Mouse (Mus musculus): ENCODE data around the gene Ciz1. TPM values are rescaled to one million over a fixed set of nuclear protein-coding genes. Genes with fewer than 3 reads are reported as not detected.
A peak's percentile ranks its signal among the peaks of the same experiment; 100 is the strongest.

Gene Ciz1
- polyA plus RNA-seq, 1 experiment from 2014 or later, result 51.1 TPM

DNA sequence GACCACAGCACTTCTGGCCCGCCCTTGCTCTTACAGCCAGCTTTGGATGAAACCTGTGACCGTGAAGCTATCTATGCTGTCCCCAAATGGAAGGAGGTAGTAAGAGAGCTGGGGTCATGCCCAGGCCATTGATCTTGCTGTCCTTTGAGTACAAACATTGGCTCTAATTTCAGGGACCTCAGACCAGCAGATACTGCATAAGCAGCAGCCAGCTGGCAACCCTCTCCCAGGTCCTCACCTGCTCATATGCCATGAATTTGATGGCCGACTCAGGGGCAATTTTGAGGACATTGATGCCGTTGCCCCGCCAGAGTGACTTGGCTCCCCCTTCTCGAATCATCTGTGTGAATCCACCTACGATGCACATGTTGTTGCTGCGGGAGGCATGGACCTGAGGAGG is 65.4 kb downstream of the Ciz1 start:
- Histone ChIP-seq H3K9me3 (no peaks in the 10 kb centered on the region), H3K4me1 (replicated peaks) (peaks cover 8% of the 10 kb centered on the region), H3K4me2 (no peak overlapping the region), H3K27me3 (no peaks in the 10 kb centered on the region), H3K36me3 (peaks cover 82% of the 10 kb centered on the region), H3K4me3 (no peak overlapping the region), H3K27ac (replicated peaks) (no peak overlapping the region), H3K9ac (no peak overlapping the region)
- ATAC-seq (ENCODE audit: low read depth), result no peak
- 93% methylated on average over 8 of the region's 8 CpGs for WGBS

DNA sequence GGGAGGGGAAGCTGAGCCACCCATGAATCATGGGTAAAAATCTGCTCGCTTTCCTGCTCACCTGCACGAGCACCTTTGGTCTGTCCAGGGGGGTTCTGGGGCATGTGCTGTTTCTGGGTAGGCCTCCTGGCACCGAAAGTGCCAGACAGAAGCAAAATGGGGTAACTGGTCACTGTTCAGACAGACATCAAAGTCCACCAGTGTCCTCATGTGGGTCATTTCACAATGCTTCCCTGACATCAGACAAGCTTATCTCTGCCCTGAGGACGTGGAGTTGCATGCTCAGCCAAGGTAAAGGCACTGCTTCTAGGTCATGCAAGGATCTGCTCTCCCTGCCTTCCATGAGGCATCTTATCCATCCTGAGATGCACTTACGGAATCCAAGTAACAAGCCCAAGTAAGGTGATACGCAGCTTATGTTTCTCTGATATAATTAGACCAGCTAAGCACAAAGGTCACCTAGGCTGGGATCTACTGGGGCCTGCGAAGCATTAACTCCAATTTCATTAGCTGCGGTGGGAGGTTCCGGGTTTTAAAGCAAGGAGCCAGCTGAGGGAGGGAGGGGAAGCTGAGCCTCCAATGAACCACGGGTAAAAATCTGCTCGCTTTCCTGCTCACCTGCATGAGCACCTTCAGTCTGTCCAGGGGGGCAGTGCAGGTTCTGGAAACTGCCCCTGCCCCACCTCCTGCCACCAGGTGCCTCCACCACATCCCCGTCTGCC is 66.5 kb downstream of the Ciz1 start:
- Histone ChIP-seq H3K9ac (no peak overlapping the region), H3K36me3 (peaks cover 81% of the 10 kb centered on the region), H3K4me1 (replicated peaks) (peaks cover 19% of the 10 kb centered on the region), H3K4me3 (no peak overlapping the region), H3K9me3 (no peaks in the 10 kb centered on the region), H3K27ac (replicated peaks) (no peak overlapping the region), H3K27me3 (no peaks in the 10 kb centered on the region), H3K4me2 (no peak overlapping the region)
- WGBS, result 92% methylated on average over 12 of the region's 12 CpGs
- no peak for ATAC-seq (ENCODE audit: low read depth)

DNA sequence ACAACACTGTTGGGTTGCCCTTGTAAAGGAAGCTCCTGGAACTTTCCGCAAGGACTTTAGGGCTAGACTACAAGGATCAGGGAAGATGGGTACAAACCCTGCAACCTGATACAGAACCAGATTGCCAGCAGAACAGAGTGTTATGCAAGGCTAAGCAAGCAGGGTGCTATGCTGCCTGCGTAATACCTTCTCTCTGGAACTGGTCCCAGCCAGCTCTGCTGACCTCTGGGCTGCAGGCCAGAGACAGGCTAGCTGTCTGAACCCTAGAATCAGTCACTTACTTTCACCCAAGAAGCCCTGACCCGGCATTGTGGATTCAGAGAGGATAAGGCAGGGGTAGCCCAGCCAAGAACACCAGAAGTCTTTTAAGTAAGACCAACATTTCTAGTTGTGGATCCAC is 67.2 kb downstream of the Ciz1 start:
- Histone ChIP-seq H3K4me2 (no peak overlapping the region), H3K4me3 (no peak overlapping the region), H3K27me3 (no peaks in the 10 kb centered on the region), H3K4me1 (replicated peaks) (peaks cover 27% of the 10 kb centered on the region), H3K27ac (replicated peaks) (no peak overlapping the region), H3K9me3 (no peaks in the 10 kb centered on the region), H3K9ac (no peak overlapping the region), H3K36me3 (peaks cover 73% of the 10 kb centered on the region)
- ATAC-seq (ENCODE audit: low read depth), result no peak
- 98% methylated on average over 3 of the region's 3 CpGs for WGBS

DNA sequence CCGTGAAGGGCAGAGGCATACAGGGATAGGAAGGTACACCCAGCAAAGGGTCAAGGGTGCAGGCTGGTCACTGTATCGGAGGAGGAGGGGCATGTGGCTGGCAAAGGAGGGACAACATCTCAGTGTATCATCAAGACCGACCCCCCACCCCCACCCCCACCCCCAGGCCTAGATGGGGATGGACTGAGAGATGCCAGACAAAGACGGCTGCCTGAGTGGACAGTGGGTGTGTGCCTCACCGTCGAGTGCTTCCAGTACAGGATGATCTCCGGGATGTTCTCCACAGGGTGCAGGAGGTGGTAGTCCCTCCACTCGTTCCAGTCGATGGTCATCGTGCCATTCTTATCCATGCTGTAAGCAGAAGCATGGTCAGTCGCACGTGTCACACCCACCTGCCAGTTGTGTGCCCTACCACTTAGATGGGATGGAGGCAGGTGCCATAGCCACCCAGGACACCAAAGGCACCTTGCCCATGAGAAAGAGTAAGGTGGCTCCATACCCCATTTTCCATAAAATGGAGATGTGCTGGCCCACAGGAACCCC is 68.0 kb downstream of the Ciz1 start:
- no peak for ATAC-seq (ENCODE audit: low read depth)
- Histone ChIP-seq H3K27me3 (no peaks in the 10 kb centered on the region), H3K27ac (replicated peaks) (no peak overlapping the region), H3K36me3 (peaks cover 65% of the 10 kb centered on the region), H3K9me3 (no peaks in the 10 kb centered on the region), H3K4me2 (no peak overlapping the region), H3K4me3 (no peak overlapping the region), H3K4me1 (replicated peaks) (peaks cover 34% of the 10 kb centered on the region), H3K9ac (no peak overlapping the region)
- WGBS, result 90% methylated on average over 12 of the region's 12 CpGs

DNA sequence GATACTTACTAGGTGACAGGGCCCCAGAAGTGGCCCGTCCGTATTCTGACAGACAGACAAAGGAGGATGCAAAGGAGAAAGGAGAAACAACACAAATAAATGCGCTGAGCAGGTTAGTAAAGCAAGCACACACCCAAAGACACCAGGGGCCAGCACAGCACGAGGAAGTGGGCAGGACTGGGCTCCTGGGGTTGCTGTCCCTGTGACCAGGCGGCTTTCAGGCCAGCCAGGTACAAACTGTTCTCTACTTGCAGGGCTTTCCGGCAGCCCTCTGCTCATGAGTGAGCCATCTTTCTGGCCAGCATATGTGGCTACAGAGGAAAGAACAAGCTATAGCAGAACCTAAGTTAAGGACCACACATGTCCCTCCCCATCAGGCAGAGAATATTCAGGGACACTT is 68.5 kb downstream of the Ciz1 start:
- ATAC-seq (ENCODE audit: low read depth), result no peak
- Histone ChIP-seq H3K4me1 (replicated peaks) (peaks cover 34% of the 10 kb centered on the region), H3K4me2 (no peak overlapping the region), H3K9ac (no peak overlapping the region), H3K9me3 (no peaks in the 10 kb centered on the region), H3K36me3 (peaks cover 60% of the 10 kb centered on the region), H3K27ac (replicated peaks) (no peak overlapping the region), H3K27me3 (no peaks in the 10 kb centered on the region), H3K4me3 (no peak overlapping the region)
- WGBS, result 82% methylated on average over 6 of the region's 6 CpGs

DNA sequence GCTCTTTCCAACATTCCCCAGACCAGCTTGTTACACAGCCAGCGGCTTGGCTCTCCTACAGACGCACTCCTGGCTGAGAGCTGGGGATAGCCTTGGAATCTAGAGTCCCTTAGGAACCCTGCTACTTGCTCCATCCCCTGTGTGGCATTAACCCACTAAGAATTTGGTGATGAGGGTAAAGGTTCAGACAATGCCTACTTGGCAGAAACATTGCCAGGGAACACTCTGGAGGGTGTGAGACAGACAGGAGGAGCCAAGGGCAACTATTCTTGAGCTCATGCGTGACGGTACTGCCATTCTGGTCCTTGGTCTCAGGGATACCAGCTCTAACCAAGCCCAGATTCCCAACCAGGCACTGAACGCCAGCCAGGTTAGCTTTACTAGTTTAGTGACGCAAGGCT is 69.7 kb downstream of the Ciz1 start:
- no peak for ATAC-seq (ENCODE audit: low read depth)
- WGBS, result 93% methylated on average over 6 of the region's 6 CpGs
- Histone ChIP-seq H3K27me3 (no peaks in the 10 kb centered on the region), H3K9me3 (no peaks in the 10 kb centered on the region), H3K4me1 (replicated peaks) (peaks cover 34% of the 10 kb centered on the region), H3K27ac (replicated peaks) (no peak overlapping the region), H3K4me3 (no peak overlapping the region), H3K4me2 (no peak overlapping the region), H3K36me3 (peaks cover 48% of the 10 kb centered on the region), H3K9ac (no peak overlapping the region)

DNA sequence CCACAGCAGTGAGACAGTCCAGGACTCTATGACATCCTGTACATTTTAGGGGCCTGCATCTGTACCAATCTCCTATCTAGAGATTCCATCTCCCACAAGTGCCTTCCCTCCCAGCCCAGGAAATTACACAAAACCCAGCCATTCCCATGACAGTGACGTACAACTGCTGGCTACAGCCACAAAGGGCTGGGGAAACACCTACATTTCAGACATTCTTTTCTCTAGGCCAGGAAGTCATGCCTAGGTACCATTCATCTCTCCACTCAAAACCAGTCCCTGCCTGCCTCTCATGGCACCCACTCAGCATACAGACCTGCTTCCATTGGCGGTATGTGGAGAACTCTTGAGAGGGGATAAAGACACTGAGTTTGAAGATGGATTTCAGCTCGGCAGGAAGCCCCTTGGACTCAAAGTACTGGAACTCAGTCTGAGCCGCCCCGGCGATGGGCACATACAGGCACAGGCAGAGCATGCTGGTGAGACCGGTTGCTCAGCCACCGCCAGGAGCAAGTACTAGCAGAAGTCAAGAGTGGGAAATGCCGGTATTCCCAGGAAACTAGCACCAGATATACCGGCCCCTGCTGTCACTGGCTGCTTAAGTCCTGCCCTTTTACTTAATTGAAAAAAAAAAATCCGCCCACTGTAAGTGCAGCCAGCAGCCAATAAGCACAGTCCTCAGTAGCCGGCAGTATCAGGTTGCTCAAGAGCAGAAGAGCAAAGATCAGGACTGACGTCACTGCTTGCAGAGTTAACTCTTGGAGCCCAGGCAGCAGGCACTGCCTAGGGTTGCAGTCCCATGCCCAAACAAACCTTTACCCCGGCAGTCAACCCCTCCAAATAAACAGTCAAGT is 71.6 kb downstream of the Ciz1 start:
- peak overlapping the region; percentile 68 for H3K4me2 ChIP-seq
- H3K36me3 ChIP-seq, result peaks cover 30% of the 10 kb centered on the region
- peak overlapping the region; percentile 87 for H3K27ac ChIP-seq (replicated peaks)
- WGBS, result under 1% methylated on average over 14 of the region's 14 CpGs
- peak; percentile 77 for ATAC-seq (ENCODE audit: low read depth)
- peak overlapping the region; percentile 42 for H3K4me3 ChIP-seq
- no peaks in the 10 kb centered on the region for H3K27me3 ChIP-seq
- no peaks in the 10 kb centered on the region for H3K9me3 ChIP-seq
- peaks cover 49% of the 10 kb centered on the region for H3K4me1 ChIP-seq (replicated peaks)
- peak overlapping the region; percentile 71 for H3K9ac ChIP-seq

DNA sequence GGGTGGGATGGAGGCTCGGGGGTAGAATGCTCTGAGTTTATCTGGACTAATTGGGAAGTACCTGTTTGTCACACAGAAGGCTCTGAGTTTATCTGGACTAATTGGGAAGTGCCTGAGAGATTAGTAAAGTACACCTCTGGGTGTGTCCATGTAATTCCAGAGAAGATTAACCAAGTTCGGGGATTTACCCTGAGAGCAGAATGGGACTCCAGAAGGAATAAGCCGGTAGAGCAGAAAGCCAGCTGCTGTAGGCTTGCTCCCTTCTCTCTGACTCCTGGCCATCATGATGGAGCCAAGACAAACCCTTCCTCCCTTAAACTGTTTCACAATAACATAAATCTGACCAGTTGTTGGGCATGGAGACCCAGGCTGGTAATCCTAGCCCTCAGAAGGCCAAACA is 72.7 kb downstream of the Ciz1 start:
- ATAC-seq (ENCODE audit: low read depth), result no peak
- peak overlapping the region; percentile 87 for H3K27ac ChIP-seq (replicated peaks)
- H3K9ac ChIP-seq, result peak overlapping the region; percentile 71
- no peaks in the 10 kb centered on the region for H3K9me3 ChIP-seq
- 68% methylated on average over 3 of the region's 3 CpGs for WGBS
- H3K4me2 ChIP-seq, result 0 out of 2 replicates have a peak overlapping the region, but pooled peaks have one; percentile 68
- H3K4me3 ChIP-seq, result no peak overlapping the region
- peaks cover 19% of the 10 kb centered on the region for H3K36me3 ChIP-seq
- H3K27me3 ChIP-seq, result no peaks in the 10 kb centered on the region
- peaks cover 60% of the 10 kb centered on the region for H3K4me1 ChIP-seq (replicated peaks)

DNA sequence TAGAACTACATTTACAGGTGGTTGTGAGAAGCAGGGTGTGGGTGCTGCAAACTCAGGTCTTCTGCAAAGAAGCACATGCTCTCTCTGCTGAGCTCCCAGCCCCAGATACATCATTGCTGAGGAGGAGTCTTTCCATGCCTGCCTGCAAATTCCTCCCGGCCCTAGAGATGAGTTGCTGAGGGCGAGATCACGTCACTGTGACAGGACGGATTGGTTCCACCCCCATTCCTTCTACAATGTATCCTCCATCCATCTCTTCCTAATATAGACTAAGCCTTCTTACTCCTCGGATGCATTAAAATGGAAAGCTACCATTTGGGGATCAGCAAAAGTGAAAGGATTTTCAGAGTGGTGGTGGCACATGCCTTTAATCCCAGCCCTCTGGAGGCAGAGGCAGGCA is 73.4 kb downstream of the Ciz1 start:
- Histone ChIP-seq H3K27me3 (no peaks in the 10 kb centered on the region), H3K27ac (replicated peaks) (no peak overlapping the region), H3K36me3 (peaks cover 11% of the 10 kb centered on the region), H3K9me3 (no peaks in the 10 kb centered on the region), H3K4me2 (no peak overlapping the region), H3K9ac (no peak overlapping the region), H3K4me1 (replicated peaks) (peaks cover 68% of the 10 kb centered on the region), H3K4me3 (no peak overlapping the region)
- no peak for ATAC-seq (ENCODE audit: low read depth)
- 81% methylated on average over 5 of the region's 5 CpGs for WGBS

DNA sequence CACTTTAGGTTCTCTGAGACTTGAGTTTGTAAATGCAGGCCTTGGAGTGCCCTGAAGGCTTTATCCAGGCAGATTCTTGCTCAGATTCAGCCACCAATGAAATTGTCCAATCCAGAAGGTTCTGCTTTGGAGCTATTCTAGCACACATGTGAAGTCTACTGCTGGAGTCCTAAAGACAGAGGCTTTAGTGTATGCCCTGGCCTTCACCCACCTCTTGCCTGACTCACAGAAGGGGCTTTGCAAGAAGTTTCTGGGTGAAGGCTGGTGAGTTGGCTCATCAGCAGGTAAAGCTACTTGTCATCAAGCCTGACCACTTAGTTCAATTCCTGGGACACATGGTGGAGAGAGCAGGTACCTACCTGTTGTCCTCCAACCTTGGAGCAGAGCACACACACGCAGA is 74.0 kb downstream of the Ciz1 start:
- H3K27me3 ChIP-seq, result no peaks in the 10 kb centered on the region
- no peaks in the 10 kb centered on the region for H3K9me3 ChIP-seq
- H3K27ac ChIP-seq (replicated peaks), result no peak overlapping the region
- no peak overlapping the region for H3K4me3 ChIP-seq
- WGBS, result 94% methylated on average over 1 of the region's 1 CpGs
- no peak for ATAC-seq (ENCODE audit: low read depth)
- peaks cover 5% of the 10 kb centered on the region for H3K36me3 ChIP-seq
- no peak overlapping the region for H3K9ac ChIP-seq
- peaks cover 69% of the 10 kb centered on the region for H3K4me1 ChIP-seq (replicated peaks)
- H3K4me2 ChIP-seq, result no peak overlapping the region

DNA sequence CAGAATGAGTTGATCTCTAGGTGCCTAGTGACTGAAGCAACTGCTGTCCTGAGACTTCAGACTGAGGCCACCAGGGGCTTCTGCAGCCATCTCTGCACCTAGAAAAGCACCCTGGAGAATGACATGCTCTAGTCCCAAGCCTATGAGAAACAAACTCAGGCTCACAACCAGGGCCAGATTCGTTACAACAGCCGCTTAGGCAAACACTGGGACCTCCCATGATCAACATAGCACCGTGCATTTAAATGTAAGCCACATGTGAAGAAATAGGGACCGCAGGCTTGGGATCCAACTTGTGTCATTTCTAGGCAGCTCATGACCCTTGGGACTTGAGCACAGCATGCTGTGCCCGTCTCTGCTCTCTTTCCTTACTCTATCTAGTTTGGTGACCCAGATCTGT is 75.6 kb downstream of the Ciz1 start:
- peak overlapping the region; percentile 42 for H3K9ac ChIP-seq
- no peak for ATAC-seq (ENCODE audit: low read depth)

DNA sequence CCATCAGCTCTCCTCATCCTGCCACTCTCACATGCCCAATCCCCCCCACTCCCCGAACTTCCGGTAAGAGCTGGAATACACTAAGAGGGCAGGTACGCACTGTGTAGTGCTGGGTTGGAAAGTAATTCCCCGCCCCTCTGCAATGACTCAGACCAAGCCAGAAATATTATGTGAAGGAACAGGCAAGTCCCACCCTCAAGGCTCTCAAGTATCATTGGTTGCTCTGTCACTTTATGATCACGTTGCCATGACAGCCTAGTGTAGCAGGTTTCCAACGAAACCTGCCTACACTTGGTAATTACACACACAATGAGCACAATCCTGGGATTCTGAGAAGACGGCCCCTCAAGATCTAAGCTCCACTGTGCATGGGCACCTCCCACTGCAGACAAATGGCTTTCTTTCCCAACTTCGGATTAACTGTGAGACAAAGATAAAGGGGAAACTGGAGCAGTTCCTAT is 76.2 kb downstream of the Ciz1 start:
- peak overlapping the region; percentile 71 for H3K9ac ChIP-seq
- H3K4me3 ChIP-seq, result peak overlapping the region; percentile 56
- no peaks in the 10 kb centered on the region for H3K9me3 ChIP-seq
- H3K27ac ChIP-seq (replicated peaks), result peak overlapping the region; percentile 90
- no peaks in the 10 kb centered on the region for H3K27me3 ChIP-seq
- ATAC-seq (ENCODE audit: low read depth), result peak; percentile 60
- WGBS, result 33% methylated on average over 8 of the region's 8 CpGs
- peak overlapping the region; percentile 86 for H3K4me2 ChIP-seq
- H3K4me1 ChIP-seq (replicated peaks), result peaks cover 63% of the 10 kb centered on the region
- no peaks in the 10 kb centered on the region for H3K36me3 ChIP-seq

More for the DNA sequence above, 75.6 kb downstream of the Ciz1 start:
- WGBS, result 80% methylated on average over 5 of the region's 5 CpGs
- H3K27me3 ChIP-seq, result no peaks in the 10 kb centered on the region
- peak overlapping the region; percentile 56 for H3K4me3 ChIP-seq
- peak overlapping the region; percentile 90 for H3K27ac ChIP-seq (replicated peaks)
- H3K9me3 ChIP-seq, result no peaks in the 10 kb centered on the region
- no peaks in the 10 kb centered on the region for H3K36me3 ChIP-seq
- peak overlapping the region; percentile 86 for H3K4me2 ChIP-seq
- peaks cover 69% of the 10 kb centered on the region for H3K4me1 ChIP-seq (replicated peaks)
